Mouse (Mus musculus): ENCODE results near the gene Efcab11. TPM values are rescaled to one million over a fixed set of nuclear protein-coding genes. Genes with fewer than 3 reads are reported as not detected.

Gene Efcab11
- polyA plus RNA-seq (2015; fragmentation: Illumina TruSeq; extraction: RNeasy Lipid Tissue Mini Kit (QIAGEN cat#74804); ENCODE audit: insufficient read depth, low replicate concordance) = 1.2 TPM

GRCm38 (mm10) chr12:99884269-99885261 is at the start of gene Efcab11, which contains the start of gene Tdp1:
TSS of gene Efcab11 (minus strand) at chr12:99884439.
TSS of gene Tdp1 (plus strand) at chr12:99884517.

Other genes starting within 250 kb of the Efcab11 start
- 15.6 TPM for gene Tdp1, start 78 bp upstream of the Efcab11 start, polyA plus RNA-seq (2015; fragmentation: Illumina TruSeq; extraction: RNeasy Lipid Tissue Mini Kit (QIAGEN cat#74804); ENCODE audit: insufficient read depth, low replicate concordance)
- 3.4 TPM for gene Kcnk13, start 80.1 kb upstream of the Efcab11 start, polyA plus RNA-seq (2015; fragmentation: Illumina TruSeq; extraction: RNeasy Lipid Tissue Mini Kit (QIAGEN cat#74804); ENCODE audit: insufficient read depth, low replicate concordance)
- gene Psmc1, start 225.7 kb upstream of the Efcab11 start, polyA plus RNA-seq (2015; fragmentation: Illumina TruSeq; extraction: RNeasy Lipid Tissue Mini Kit (QIAGEN cat#74804); ENCODE audit: insufficient read depth, low replicate concordance) = 159 TPM

Measured in spleen, adult 10 weeks (tissue).